Comparison of ENCODE assay signal across 9 mouse cellular contexts in genomic region chr17:69181560-69182316, GRCm38 (mm10).
DNase-seq lines count a peak whose midpoint lies in the region; ATAC-seq and TF ChIP-seq lines count a peak whose summit lies in the region.
"Had no signal": no experiment of that assay in that cellular context is flagged by ENCODE, and none has a peak within 500 bp of the region (broad histone marks: within the 10 kb centered on the region; RNA-seq: fewer than 3 reads in every experiment).

No protein-coding gene starts in this region.

- no peaks in the 10 kb centered on the region for H3K36me3 ChIP-seq in forebrain, embryonic 16.5 days (ENCODE audit: control insufficient read depth, insufficient read depth)
- H3K36me3 ChIP-seq in limb, embryonic 11.5 days (ENCODE audit: control insufficient read depth, insufficient read depth, low read length), result no peaks in the 10 kb centered on the region
- H3K36me3 ChIP-seq: G1E had no signal

- H3K9me3 ChIP-seq in forebrain, embryonic 16.5 days (ENCODE audit: control insufficient read depth, low read length), result no peaks in the 10 kb centered on the region
- no peaks in the 10 kb centered on the region for H3K9me3 ChIP-seq in limb, embryonic 11.5 days (ENCODE audit: control insufficient read depth, low read length)

- intact Hi-C loops in left cerebral cortex, postnatal 4 days (cut with DNase I), result no loop called here
- intact Hi-C loops in left cerebral cortex, postnatal 10 days (cut with DNase I), result no loop called here

- peak overlapping the region; percentile 25 for H3K4me2 ChIP-seq in forebrain, embryonic 16.5 days (ENCODE audit: low read length)
- H3K4me2 ChIP-seq in limb, embryonic 11.5 days (ENCODE audit: low read depth, severe bottlenecking), result peak overlapping the region; percentile 10; the same call in 1 of the 2 replicates

- H3K9ac ChIP-seq in forebrain, embryonic 16.5 days (replicated peaks; ENCODE audit: low read depth, low read length), result no peak overlapping the region
- H3K9ac ChIP-seq in limb, embryonic 11.5 days (ENCODE audit: low read length), result no peak overlapping the region

- peak; percentile 37 for ATAC-seq in forebrain, embryonic 16.5 days
- ATAC-seq in limb, embryonic 11.5 days (ENCODE audit: insufficient number of reproducible peaks, low FRiP score, low TSS enrichment, low read depth), result peak; percentile 54; the same call in 1 of the 2 replicates

- H3K27ac ChIP-seq in forebrain, embryonic 16.5 days (ENCODE audit: low read length), result peak overlapping the region; percentile 51; the same call in 1 of the 2 replicates
- H3K27ac ChIP-seq in limb, embryonic 11.5 days (replicated peaks; ENCODE audit: low read depth, low read length), result 0 out of 2 replicates have a peak overlapping the region, but pooled peaks have one; percentile 8
- peak overlapping the region; percentile 83 for H3K27ac ChIP-seq in olfactory bulb, adult 2 months (ENCODE audit: insufficient read depth, low read depth, low read length)

- peaks cover 29% of the 10 kb centered on the region for H3K4me1 ChIP-seq in forebrain, embryonic 16.5 days (replicated peaks; ENCODE audit: control insufficient read depth, insufficient read depth, low read length)
- peaks cover 9% of the 10 kb centered on the region for H3K4me1 ChIP-seq in limb, embryonic 11.5 days (ENCODE audit: control insufficient read depth, insufficient read depth, low read length)
- peaks cover 36% of the 10 kb centered on the region for H3K4me1 ChIP-seq in olfactory bulb, adult 2 months (ENCODE audit: control insufficient read depth, insufficient read depth, low read length)

- H3K27me3 ChIP-seq in forebrain, embryonic 16.5 days (replicated peaks; ENCODE audit: control insufficient read depth, insufficient read depth, low read length), result no peaks in the 10 kb centered on the region
- no peaks in the 10 kb centered on the region for H3K27me3 ChIP-seq in limb, embryonic 11.5 days (ENCODE audit: control insufficient read depth, insufficient read depth, low read length)

- no peak for TF ChIP-seq POLR2A in olfactory bulb, adult 2 months (IDR thresholded peaks at IDR 0.05; ENCODE audit: insufficient read depth, low read depth, low read length)

- TF ChIP-seq CTCF in olfactory bulb, adult 2 months (IDR thresholded peaks at IDR 0.05; ENCODE audit: insufficient read depth, low read depth, low read length), result no peak

- WGBS in forebrain, embryonic 16.5 days, result 36% methylated on average over 7 of the region's 7 CpGs
- WGBS in limb, embryonic 11.5 days, result 24% methylated on average over 7 of the region's 7 CpGs
- WGBS in olfactory bulb, adult 2 months, result 21% methylated on average over 7 of the region's 7 CpGs

- DNase-seq in left cerebral cortex, postnatal 4 days, result peak; percentile 49
- no peak for DNase-seq in left cerebral cortex, postnatal 10 days (ENCODE audit: extremely low spot score in 1 of 2, low spot score in 2 of 2)
- DNase-seq in limb, embryonic 11.5 days (ENCODE audit: low spot score), result peak; percentile 45
- no peak for DNase-seq in frontal cortex, postnatal 10 days (ENCODE audit: low spot score in 2 of 2)
- DNase-seq in thymus, postnatal 25 days, result no peak
- DNase-seq in frontal cortex, postnatal 36 days (ENCODE audit: low spot score in 2 of 2), result no peak

- no peak overlapping the region for H3K4me3 ChIP-seq in forebrain, embryonic 16.5 days (replicated peaks; ENCODE audit: low read length)
- H3K4me3 ChIP-seq in limb, embryonic 11.5 days (ENCODE audit: low read depth, low read length), result no peak overlapping the region
- no peak overlapping the region for H3K4me3 ChIP-seq in olfactory bulb, adult 2 months (ENCODE audit: insufficient read depth, low read depth, low read length)

Comparison
In these comparisons a context has a peak if more than half of its experiments do, and no peak if none do; other contexts are left out.
1. DNase-seq: peak in left cerebral cortex, postnatal 4 days (single experiment) and limb, embryonic 11.5 days (single experiment); none in left cerebral cortex, postnatal 10 days (0 of 2), frontal cortex, postnatal 10 days (0 of 2), thymus, postnatal 25 days (single experiment) and frontal cortex, postnatal 36 days (0 of 2).
2. H3K27ac ChIP-seq: peak in every context shown above with its lines; median percentile 83 in olfactory bulb, adult 2 months; 51 in forebrain, embryonic 16.5 days; 8 in limb, embryonic 11.5 days.